Mouse (Mus musculus) heart, postnatal 25 days (tissue): ENCODE results near the gene Traf5. TPM values are rescaled to one million over a fixed set of nuclear protein-coding genes. Genes with fewer than 3 reads are reported as not detected.

Source experiments
- microRNA-seq: library from miRNA; unstranded; fragments of <30 nt; microRNA quantifications from one replicate; pipeline ENCODE4 v1.2.0, GENCODE M21; 2022
- total RNA-seq, 2 experiments: library from RNA; stranded (reverse); gene quantifications; 2 replicates each; pipeline ENCODE4 v1.2.3; 2021

Gene Traf5
- total RNA-seq, 2 experiments from 2014 or later, result 7.0 to 7.5 TPM

Small RNAs within 50 kb of the gene (microRNA-seq; reads per million reads assigned to microRNA genes)
- gene Mir3473c, result not detected

Other genes with a start within 250 kb of the Traf5 start
- gene Slc30a1, start 185.8 kb downstream of the Traf5 start, total RNA-seq, result 10 to 100 TPM; 18.4 to 25.6 TPM
- under 1 TPM; 0.28 to 0.31 TPM for gene Rd3, start 115.2 kb downstream of the Traf5 start, total RNA-seq
- 10 to 100 TPM; 32.1 to 35.8 TPM for gene Rcor3, start 45.5 kb upstream of the Traf5 start, total RNA-seq
- gene Kcnh1, start 98.2 kb upstream of the Traf5 start, total RNA-seq, result under 1 TPM; 0.06 to 0.10 TPM